Mouse (Mus musculus) midbrain, embryonic 10.5 days (tissue): ENCODE measurements at regions not wholly inside any gene's neighbourhood (a gene's known extent, or its start where the extent isn't known, plus 50 kb on each side); places are given as distances from the start of the nearest gene placed in this dataset.
"Not testable (repeated sequence)": the region's sequence is repeated elsewhere in the genome, so short reads cannot be mapped to it uniquely, and the experiment has no call there.

ENCODE experiments used
- DNase-seq: peaks from one replicate; pipeline ENCODE4 v3.0.0-alpha.2; 2017; ENCODE audit warnings: low spot score
- H3K27ac ChIP-seq: fragments of 300-500 bp; sonication (generic); replicated peaks from 2 replicates; pipeline ENCODE4 v1.5.1; 2016; ENCODE audit warnings: mild to moderate bottlenecking
- H3K27me3 ChIP-seq: fragments of 300-500 bp; sonication (generic); 2 replicates; pipeline ENCODE4 v1.6.1; 2016; ENCODE audit warnings: low read depth, mild to moderate bottlenecking; ENCODE audit not compliant: poor library complexity, severe bottlenecking
- H3K36me3 ChIP-seq: fragments of 300-500 bp; sonication (generic); 2 replicates; pipeline ENCODE4 v1.6.1; 2016; ENCODE audit warnings: mild to moderate bottlenecking, moderate library complexity
- H3K4me1 ChIP-seq: fragments of 300-500 bp; sonication (generic); 2 replicates; pipeline ENCODE4 v1.6.1; 2016
- H3K4me3 ChIP-seq: fragments of 300-500 bp; sonication (generic); 2 replicates; pipeline ENCODE4 v1.5.1; 2016; ENCODE audit warnings: mild to moderate bottlenecking, moderate library complexity
- H3K9me3 ChIP-seq: fragments of 300-500 bp; sonication (generic); replicated peaks from 2 replicates; pipeline ENCODE4 v1.6.1; 2016; ENCODE audit warnings: mild to moderate bottlenecking
- WGBS: fragments of 180-500 bp; shearing (Covaris S2); methylation state at CpG from one replicate; pipeline ENCODE4 v1.1.7; 2016; 5-methylcytosine and 5-hydroxymethylcytosine counted together

- no peak for DNase-seq
- Histone ChIP-seq H3K4me1 (no peaks in the 10 kb centered on the region), H3K27me3 (no peaks in the 10 kb centered on the region), H3K4me3 (no peak overlapping the region), H3K36me3 (no peaks in the 10 kb centered on the region), H3K27ac (no peak overlapping the region), H3K9me3 (no peaks in the 10 kb centered on the region)
- 76% methylated on average over 8 of the region's 8 CpGs for WGBS
Observed at GRCm38 (mm10) chr8:81286280-81287034, 55.9 kb upstream of the Inpp4b start.

DNA sequence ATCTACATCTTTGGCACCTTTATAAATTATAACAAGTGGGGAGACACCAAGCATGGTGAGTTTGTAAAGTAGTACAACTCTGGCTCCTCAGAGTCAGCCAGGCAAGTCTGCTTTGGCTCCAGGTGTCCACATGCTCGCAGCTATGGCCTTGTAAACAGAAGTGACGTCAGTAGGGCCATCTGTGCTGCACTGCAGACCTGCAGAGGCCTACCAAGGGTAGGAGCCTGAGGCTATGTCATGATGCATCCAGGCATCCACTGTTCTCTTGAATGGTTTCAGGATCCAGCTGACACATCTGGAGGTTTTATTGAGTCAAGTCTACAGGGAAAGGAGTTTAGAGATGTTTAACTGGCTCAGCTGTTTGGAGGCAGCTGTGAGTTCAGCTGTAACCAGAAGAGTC is 82.3 kb upstream of the Inpp4b start:
- H3K9me3 ChIP-seq, result no peaks in the 10 kb centered on the region
- H3K4me1 ChIP-seq, result no peaks in the 10 kb centered on the region
- WGBS, result 81% methylated on average over 2 of the region's 2 CpGs
- H3K27ac ChIP-seq, result no peak overlapping the region
- no peak for DNase-seq
- no peaks in the 10 kb centered on the region for H3K27me3 ChIP-seq
- no peak overlapping the region for H3K4me3 ChIP-seq
- no peaks in the 10 kb centered on the region for H3K36me3 ChIP-seq

DNA sequence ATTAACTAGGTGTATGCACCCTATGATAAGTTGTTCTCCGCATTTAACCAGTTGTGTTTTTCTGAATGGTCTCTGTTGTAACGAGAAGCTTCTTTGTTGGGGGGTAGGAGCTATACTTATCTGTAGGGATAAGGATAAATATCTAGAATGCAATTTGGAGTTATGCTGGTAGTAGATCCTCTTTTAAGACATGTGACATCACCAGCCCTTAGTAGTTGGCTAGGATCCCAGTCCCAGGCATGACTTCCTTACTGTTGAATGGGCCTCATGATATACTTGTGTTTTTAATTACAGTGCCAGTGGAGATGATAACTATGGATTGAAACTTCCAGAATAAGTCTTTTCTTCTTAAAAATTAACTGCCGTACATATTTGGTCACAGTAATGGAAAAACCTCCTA is 118.5 kb upstream of the Inpp4b start:
- Histone ChIP-seq H3K36me3 (no peaks in the 10 kb centered on the region), H3K27me3 (no peaks in the 10 kb centered on the region), H3K9me3 (no peaks in the 10 kb centered on the region), H3K27ac (no peak overlapping the region), H3K4me1 (no peaks in the 10 kb centered on the region), H3K4me3 (no peak overlapping the region)
- 95% methylated on average over 3 of the region's 3 CpGs for WGBS
- DNase-seq, result no peak

DNA sequence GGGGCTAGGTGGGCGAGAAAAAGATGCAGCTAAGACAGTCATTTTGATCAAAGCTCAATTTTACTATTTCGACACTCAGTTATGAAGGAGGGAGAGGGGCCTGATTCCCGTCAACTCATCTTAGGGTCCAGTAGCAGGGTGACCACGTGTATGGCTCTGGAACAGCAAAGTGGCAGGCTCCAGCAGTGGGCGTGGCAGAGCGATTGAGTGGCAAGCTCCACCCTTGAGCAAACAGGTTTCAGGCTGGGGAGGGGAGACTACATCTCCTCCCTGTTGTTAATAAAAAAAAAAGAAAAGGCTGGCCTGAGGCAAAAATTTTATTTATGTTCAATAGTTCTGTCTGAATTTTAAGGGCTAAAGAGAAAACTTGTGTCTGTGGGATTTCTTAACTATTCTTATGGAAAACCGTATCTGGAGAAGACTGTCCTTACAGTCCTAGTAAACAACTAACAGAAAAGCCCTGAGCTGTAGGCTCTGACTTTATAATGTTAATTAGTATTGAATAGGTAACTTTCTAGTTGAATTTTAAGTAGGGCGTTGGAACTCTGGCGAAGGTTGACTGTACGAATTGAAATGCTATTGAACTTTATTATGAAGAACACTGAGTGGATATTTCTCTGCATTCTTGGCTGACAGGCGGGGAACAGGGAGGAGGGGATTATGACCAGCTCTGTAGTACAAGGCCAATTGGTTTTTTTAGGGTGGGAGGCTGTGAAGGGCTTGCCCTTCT is 155.1 kb upstream of the Inpp4b start:
- H3K27ac ChIP-seq, DNase-seq, H3K36me3 ChIP-seq, H3K4me3 ChIP-seq, H3K9me3 ChIP-seq, H3K27me3 ChIP-seq, H3K4me1 ChIP-seq: not testable (repeated sequence)
- WGBS, result 84% methylated on average over 11 of the region's 11 CpGs

GRCm38 (mm10) chr8:81175537-81175936 is 160.8 kb upstream of the Usp38 start:
- Histone ChIP-seq H3K27ac (no peak overlapping the region), H3K9me3 (no peaks in the 10 kb centered on the region), H3K36me3 (no peaks in the 10 kb centered on the region), H3K4me3 (no peak overlapping the region), H3K27me3 (no peaks in the 10 kb centered on the region), H3K4me1 (no peaks in the 10 kb centered on the region)
- WGBS, result 66% methylated on average over 1 of the region's 1 CpGs
- no peak for DNase-seq

DNA sequence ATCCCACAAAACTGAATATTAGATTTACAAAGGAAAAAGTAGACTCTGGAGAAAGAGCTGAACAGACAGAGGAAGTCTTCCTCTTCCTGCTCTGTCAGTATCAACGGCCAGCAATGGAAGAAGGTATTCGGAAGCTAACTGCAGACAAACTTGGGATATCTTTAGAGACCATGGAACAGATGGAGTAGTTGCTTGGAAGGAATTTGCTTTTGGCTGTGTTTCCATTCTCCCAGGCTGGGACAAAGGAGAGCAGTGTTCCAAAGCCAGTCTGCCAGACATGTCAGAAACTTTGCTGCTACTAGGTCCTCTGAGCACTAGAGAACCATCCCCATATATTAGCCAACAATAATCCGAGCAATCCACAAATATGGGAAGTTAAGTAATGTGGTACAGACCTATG is 132.5 kb upstream of the Usp38 start:
- WGBS, result 89% methylated on average over 3 of the region's 3 CpGs
- DNase-seq, result no peak
- no peaks in the 10 kb centered on the region for H3K4me1 ChIP-seq
- H3K27ac ChIP-seq, result no peak overlapping the region
- H3K4me3 ChIP-seq, result no peak overlapping the region
- peaks cover 3% of the 10 kb centered on the region; the same call in 1 of the 2 replicates for H3K9me3 ChIP-seq
- H3K36me3 ChIP-seq, result no peaks in the 10 kb centered on the region
- no peaks in the 10 kb centered on the region for H3K27me3 ChIP-seq

DNA sequence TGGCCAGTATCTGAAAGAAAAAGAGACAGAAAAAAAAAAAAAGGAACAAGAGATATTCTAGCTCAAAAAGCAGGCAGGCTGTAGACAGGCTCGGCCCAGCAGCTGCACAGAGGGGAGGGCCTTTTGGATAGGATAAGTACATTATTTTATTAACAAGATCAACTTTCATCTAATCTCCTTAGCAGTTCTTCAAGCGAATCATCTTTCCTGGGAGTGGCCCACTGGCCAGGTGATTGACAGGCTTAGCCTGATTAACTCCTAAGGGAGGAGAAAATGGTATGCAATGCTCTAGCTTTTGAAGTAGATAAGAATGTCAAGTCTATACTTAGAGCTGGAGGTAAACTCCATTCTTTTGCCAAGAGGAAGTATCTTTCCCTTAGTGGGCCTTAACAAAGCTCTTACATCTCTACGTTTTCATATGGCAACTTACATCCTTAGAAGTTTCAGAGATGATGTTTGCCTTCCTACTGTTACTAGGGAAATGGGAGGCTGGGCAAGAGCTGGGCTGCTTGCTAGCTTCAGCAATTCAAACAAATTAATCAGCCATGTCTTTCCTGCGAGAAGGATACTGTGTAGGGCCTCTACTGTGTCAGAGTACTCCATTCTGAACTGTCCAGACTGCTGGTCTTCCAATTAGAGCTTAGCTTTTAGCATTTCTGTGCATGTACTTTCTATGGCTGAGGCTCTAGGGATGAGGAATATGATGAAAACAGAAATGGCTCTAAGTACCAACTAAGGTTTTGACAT is 92.2 kb upstream of the Usp38 start:
- Histone ChIP-seq H3K27me3 (no peaks in the 10 kb centered on the region), H3K4me3 (no peak overlapping the region), H3K4me1 (peaks cover 11% of the 10 kb centered on the region; the same call in 1 of the 2 replicates), H3K9me3 (no peaks in the 10 kb centered on the region), H3K36me3 (no peaks in the 10 kb centered on the region), H3K27ac (no peak overlapping the region)
- 46% methylated on average over 4 of the region's 4 CpGs for WGBS
- no peak for DNase-seq

DNA sequence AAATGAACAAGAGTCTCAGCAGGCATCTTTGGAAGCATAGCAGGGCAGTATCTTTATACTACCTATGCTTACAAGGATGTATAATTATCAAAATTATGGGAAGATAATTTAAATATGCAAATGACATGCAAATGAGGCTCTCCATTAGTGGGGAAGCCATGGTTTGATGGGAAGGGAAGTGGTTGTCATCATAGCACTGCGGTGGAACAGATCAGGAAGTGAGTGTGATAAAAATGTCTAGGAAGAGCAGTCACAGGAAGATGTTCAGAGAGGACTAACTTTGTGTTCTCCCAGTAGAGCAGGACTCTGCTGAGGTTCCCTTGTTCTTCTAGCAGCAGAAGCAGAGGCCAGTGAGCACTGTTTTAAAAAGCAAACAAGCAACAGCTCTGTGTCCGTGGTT is 84.2 kb upstream of the Usp38 start:
- H3K27me3 ChIP-seq, result no peaks in the 10 kb centered on the region
- H3K4me1 ChIP-seq, result no peaks in the 10 kb centered on the region
- no peaks in the 10 kb centered on the region for H3K36me3 ChIP-seq
- no peak overlapping the region for H3K4me3 ChIP-seq
- DNase-seq, result no peak
- 87% methylated on average over 2 of the region's 2 CpGs for WGBS
- no peaks in the 10 kb centered on the region for H3K9me3 ChIP-seq
- no peak overlapping the region for H3K27ac ChIP-seq

GRCm38 (mm10) chr8:81097076-81097819 is 82.5 kb upstream of the Usp38 start:
- no peaks in the 10 kb centered on the region for H3K9me3 ChIP-seq
- WGBS, result 49% methylated on average over 9 of the region's 9 CpGs
- no peaks in the 10 kb centered on the region for H3K36me3 ChIP-seq
- H3K4me1 ChIP-seq, result no peaks in the 10 kb centered on the region
- H3K4me3 ChIP-seq, result no peak overlapping the region
- H3K27me3 ChIP-seq, result no peaks in the 10 kb centered on the region
- no peak overlapping the region for H3K27ac ChIP-seq
- no peak for DNase-seq

- Histone ChIP-seq H3K36me3 (no peaks in the 10 kb centered on the region), H3K9me3 (no peaks in the 10 kb centered on the region), H3K4me3 (no peak overlapping the region), H3K4me1 (no peaks in the 10 kb centered on the region), H3K27me3 (no peaks in the 10 kb centered on the region), H3K27ac (no peak overlapping the region)
- no peak for DNase-seq
- WGBS, result 80% methylated on average over 2 of the region's 2 CpGs
Observed at GRCm38 (mm10) chr8:81095237-81095636, 80.5 kb upstream of the Usp38 start.

DNA sequence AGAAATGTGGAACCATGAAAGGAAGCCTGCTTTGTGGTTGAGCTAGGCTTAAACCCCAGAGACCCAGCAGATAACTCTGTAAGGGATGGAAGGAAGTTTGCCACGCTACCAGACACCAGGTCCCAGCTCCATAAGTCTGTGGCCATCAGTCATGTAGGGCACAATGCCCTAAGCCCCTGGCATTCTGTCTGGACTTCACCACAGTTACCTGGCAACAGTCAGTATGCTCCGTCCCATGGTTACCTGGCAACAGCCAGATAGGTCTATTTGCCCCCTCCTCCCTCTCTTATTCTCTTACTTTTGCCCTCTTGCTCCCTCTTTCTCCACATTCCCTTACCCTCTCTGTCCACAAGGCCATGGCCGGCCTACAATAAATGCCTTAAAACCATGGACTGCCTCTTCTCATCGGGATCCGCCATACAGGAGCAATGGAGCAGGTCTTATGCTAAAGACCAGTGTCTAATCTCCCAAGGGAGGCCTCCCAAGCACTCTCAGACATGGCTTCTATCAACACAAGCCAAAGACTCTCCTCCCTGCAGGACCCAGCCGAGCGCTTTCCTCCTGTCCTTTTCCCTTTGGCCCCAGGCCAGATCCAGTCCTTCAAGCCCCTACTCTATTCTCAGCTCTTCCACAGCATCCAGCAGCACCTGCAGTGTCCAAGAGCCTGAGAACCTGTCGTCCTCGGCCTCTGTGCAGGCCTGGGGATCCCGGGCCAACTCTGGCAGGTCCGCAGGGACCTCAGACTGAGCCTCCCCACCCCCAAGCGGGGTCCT is 66.3 kb upstream of the Usp38 start:
- H3K4me3 ChIP-seq, result no peak overlapping the region
- H3K4me1 ChIP-seq, result peaks cover 9% of the 10 kb centered on the region; the same call in 1 of the 2 replicates
- no peak for DNase-seq
- H3K9me3 ChIP-seq, result no peaks in the 10 kb centered on the region
- H3K36me3 ChIP-seq, result no peaks in the 10 kb centered on the region
- 72% methylated on average over 12 of the region's 12 CpGs for WGBS
- H3K27ac ChIP-seq, result peak overlapping the region; percentile 52; the same call in 1 of the 2 replicates
- no peaks in the 10 kb centered on the region for H3K27me3 ChIP-seq

GRCm38 (mm10) chr8:81079887-81080300 is 65.2 kb upstream of the Usp38 start:
- 85% methylated on average over 8 of the region's 8 CpGs for WGBS
- H3K27me3 ChIP-seq, result no peaks in the 10 kb centered on the region
- H3K4me3 ChIP-seq, result no peak overlapping the region
- H3K9me3 ChIP-seq, result no peaks in the 10 kb centered on the region
- H3K4me1 ChIP-seq, result peaks cover 9% of the 10 kb centered on the region; the same call in 1 of the 2 replicates
- no peak overlapping the region for H3K27ac ChIP-seq
- H3K36me3 ChIP-seq, result no peaks in the 10 kb centered on the region
- DNase-seq, result no peak
